Mouse (Mus musculus) MN1 (cell line): ENCODE data around the gene Arrdc4.

ENCODE experiments used
- DNase-seq: peaks from one replicate; pipeline ENCODE4 v3.0.0-alpha.2; 2016; ENCODE audit warnings: low spot score

The Arrdc4 gene

GRCm38 (mm10) chr7:68748761-68749635, at the start of gene Arrdc4:
Gene Arrdc4, minus strand, starts transcription at chr7:68749241.
- no peak for DNase-seq

DNA sequence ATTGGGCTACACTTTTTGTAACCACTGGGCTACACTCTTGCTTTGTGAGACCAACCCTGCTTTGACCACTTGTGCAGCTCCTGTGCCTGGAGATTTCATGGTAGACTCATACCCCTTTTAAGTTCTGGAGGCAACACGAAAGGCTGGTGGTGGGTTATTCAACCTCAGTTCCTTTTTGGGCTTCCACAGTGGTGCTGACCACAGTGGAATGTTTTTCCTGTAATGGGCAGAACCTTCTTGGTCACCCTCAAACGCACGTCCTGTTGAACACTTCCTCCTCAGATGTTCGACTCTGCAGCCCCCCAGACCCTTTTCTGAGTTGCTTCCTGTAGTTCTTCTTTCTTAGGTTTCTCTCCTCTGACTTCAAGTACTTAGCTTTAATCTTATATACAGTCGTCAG, 46.5 kb upstream of the Arrdc4 start:
- no peak for DNase-seq

DNA sequence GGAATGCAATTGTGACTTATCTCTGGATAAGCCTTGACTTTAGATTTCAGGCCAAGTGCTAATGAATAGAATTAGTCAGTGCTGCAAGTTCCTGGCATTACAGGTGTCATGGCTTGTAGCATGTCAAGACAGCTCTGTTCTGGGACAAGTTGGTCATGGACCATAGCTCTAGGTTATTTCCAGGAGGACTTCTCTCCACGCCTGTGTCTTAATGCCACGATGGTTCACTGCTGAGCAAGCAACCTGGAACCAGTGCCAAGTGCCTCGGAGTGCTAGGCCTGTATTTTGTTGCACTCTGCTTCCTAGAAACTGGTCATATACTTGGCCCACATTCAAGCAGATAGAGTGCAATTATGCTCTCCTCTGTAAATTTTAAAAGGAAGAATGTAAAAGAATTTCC, 39.7 kb upstream of the Arrdc4 start:
- DNase-seq: no peak

DNA sequence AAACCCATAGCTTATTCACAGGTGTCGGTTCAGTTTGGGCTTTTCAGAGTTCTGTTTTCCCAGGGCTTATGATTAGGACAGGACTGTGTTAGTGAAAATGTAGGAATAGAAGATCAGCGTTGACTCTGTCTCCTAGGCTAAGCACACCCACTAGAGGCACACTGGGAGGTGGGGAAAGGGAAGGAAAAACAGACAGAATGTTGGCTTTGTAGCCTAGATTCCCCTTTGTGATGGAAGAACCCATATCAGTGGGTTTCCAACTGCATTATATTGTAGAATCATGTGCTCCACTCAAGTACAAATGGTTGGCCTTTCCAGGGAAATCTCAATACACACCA, 22.7 kb upstream of the Arrdc4 start:
- no peak for DNase-seq

GRCm38 (mm10) chr7:68770894-68771756, 22.1 kb upstream of the Arrdc4 start:
- DNase-seq: no peak

DNA sequence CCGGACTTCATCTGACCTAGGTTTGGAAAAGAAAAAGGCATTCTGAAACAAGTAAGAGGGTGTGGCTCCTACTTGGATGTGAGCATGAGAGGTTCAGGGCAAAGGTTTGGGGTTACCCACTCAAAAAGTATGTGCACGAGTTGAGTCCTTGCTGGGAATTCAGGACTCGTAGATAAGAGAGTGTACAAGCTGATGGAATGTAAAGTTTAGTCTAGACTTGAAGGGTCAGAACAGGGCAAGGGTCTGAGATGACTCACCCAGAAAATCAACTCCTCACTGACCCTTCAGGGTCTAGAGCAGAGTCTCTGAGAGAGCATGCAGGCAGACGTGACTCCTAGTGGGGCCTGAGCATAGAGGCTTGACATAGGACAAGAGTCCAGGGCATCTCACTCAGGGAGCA, 16.9 kb upstream of the Arrdc4 start:
- no peak for DNase-seq

DNA sequence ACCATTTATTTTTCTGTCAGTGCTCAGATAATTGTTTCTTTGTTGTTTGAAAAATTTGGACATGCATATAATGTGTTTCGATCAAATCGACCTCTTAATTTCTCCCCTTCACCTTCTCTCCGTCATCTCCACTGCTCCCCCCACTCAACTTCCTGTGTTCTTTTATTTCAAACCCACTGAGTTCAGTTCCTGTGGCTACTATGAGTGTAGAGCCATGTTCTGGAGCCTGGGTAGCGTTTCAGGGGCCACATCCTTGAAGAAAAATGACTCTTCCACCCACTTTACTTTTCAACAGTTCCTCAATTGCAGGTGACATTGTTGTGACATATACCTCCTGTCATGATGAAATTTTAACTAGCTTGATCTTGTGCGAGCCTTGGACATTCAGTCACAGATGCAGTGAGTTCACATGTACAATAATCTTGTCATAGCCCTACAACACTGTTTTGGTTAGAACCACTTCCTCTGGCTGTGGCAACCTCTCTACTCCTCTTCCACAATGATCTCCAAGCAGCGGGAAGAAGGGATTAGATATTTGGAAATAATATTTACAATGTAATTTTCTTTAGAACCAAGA, 10.2 kb upstream of the Arrdc4 start:
- DNase-seq: no peak

DNA sequence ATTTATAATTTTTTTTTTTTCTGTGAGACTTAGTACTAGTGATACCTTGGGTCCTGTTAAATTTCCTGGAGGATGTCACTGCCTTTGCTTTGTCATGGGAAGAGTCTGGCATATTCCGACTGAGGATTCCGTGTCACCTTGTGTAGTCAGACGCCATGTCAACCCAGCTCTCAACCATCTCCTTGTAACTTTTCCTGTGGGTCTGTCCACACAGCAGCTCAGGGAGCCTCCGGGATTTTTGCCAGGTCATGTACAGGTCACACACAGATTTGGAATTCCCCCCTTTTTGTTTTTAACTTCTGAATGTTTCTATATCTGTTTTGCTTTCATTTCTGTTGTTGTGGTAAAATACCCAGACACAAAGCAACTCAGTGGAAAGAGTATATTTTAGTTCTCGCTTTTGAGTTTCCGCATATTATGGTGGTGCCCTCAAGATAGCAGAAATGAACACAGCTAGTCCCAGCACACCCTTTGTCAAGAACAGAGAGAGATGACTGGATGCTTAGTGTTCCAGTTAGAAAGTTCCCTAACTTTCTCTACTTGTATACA, 7.7 kb upstream of the Arrdc4 start:
- no peak for DNase-seq

- no peak for DNase-seq
Measured at GRCm38 (mm10) chr7:68749919-68750318, 878 bp upstream of the Arrdc4 start.

DNA sequence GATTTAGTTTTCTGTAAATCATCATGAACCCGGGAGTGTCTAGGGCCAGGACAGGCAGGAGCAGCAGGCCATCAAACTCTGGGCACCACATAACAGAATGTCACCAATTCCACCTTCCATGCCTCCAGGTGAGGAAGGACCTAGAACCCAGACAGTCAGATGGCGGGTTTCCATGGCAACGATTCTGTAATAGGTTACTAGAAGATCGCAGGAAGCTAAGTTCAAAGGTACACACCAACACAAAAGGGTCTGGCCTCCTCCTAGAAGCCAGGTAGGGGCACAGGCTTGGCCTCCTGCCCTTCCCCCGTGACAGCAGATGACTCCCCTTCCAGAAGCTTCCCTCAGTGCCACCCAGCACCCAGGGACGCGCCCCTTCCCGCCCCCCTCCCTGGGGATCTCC, 680 bp downstream of the Arrdc4 start:
- no peak for DNase-seq

DNA sequence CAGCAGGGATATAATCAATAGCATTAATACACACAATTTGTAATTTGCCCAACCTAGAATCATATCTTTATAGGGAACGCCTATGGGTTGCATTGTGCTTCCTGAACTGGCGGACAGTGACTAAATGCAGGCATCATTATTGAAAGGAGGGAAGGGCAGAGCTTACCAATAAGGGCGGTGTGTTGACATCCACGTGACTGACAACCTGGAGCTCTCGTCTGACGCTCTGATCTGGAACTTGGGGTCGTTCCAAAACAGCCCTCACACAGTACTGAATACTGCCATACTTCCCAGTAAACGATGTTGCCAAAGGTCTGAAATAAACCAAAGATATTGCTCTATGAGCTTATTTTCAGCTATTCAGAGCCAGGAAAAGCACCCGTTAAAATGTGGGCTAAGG, 4.4 kb downstream of the Arrdc4 start:
- DNase-seq: no peak

DNA sequence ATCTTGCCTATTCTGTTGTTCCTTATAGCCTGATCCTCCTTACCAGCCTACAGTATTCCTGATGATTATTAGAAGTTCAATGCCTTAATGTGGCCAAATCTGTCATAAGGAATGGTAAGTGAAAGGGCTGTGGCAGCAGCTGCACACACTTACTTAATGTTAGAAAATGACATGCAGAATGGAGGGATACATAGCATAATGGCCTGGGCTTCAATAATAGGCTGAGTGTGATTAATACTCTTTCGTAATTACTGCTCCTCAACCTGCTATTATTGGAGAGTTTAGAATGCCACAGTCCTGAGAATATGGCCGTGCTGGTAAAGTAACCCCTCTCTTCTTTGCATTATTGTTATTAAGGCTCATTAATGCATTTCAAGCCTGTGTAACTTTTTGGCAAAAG, 4.8 kb downstream of the Arrdc4 start:
- no peak for DNase-seq

- no peak for DNase-seq
Measured at GRCm38 (mm10) chr7:68740763-68741162, 8.3 kb downstream of the Arrdc4 start.

DNA sequence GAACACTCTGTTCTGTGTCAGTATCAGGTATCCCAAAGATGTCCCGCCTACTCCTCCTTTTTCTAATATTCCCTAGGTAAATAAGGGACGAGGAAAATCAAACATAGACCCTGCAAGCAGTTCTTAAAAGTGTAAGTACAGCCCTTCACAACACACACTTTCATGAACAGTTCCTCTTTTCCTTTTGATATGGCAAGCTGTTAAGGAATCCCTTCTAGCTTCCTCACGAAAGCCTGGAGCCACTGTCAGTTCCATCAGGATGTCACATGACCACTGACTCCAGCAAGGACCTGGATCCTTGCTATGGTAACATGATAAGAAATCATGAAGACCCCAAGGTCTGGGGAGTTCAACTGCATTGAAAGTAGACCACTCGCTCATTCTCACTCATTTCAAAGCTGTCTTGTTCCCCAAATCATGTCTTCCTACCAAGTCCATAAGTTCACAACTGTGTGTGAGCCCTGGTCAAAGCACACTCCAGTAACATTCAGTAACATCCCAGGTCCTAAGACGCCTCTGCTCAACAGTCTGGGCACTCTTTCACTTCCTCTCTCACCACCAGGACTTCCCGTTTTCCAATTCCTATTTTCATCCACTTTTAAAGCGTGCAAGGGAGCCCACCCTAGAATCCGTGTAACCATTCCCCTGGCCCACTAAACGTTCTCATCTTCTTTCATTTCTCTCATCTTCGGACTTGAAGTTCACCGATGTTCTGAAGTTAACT, 10.2 kb downstream of the Arrdc4 start:
- no peak for DNase-seq

DNA sequence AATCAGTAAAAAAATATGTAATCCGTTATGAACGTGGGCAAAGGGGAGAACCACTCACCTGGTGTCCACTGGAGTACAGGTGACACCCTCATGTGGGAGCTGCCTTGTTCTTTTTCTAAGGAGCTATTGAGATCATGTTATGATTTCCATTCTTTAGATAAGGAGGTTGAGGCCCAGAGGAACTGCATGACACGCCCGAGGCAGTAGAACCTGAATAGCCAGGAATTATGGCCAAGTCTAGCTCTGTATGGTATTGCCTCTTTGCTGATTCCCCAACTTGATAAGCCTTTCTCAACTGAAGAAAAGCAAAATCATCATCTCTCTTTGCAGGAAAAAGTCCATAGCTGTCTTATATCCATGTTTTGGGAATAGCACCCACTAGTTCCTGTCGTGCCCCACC, 22.7 kb downstream of the Arrdc4 start:
- DNase-seq: no peak

- DNase-seq: no peak
Measured at GRCm38 (mm10) chr7:68724711-68725110, 24.3 kb downstream of the Arrdc4 start.

DNA sequence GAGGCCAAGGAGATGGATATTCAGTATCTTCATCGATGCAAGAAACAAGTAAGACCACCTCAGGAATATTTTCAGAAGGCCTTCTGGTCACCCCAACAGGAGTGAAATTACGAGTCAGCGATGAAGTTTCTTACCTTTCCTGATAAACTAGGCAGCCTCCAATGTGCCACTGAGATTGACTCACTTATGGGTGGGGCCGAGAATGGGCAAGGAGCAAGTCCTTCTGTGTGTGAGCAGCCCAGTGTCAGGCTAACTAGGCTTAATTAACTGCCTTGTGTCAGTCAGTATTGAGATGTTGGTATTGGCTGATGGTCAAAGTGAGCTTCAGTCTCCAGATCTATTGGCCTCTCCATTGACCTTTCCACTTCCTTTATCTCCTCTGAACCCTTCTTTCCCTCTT, 27.5 kb downstream of the Arrdc4 start:
- DNase-seq: no peak

DNA sequence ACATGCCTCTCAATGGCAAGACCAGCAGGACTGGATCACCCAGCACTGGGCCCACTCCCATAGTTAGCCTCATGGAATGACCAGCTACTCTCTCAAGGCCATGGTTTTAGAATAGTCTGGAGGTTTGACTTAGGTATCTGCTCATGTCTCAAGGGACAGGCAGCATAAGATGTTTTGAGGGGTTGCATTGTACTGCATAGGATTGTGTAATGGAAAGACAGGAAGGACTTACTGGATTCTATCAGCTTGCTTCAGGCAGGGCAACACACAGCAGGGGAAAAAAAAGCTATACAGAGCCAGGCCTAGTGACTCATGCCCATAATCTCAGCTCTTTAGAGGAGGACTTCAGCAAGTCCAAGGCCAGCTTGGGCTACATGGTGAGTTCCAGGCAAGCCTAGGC, 31.1 kb downstream of the Arrdc4 start:
- DNase-seq: no peak

DNA sequence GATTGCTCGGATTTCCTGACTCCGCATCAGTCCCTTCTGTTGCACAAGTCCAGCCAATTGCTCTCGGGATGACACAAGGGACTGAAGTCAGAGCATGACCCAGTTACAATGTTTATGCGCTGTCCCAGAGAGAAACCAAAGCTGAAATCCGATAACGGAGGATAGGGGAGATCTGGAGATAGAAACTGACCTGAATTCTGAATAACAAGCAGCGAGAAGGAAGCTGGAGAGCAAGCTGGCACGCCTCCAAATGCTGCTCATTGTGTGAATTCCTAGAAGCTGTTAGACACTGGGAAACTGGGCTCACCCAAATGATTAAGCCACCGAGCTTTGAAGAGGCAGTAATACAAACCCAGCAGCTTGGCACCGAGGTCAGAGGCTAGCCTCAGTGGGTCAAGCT, 31.5 kb downstream of the Arrdc4 start:
- no peak for DNase-seq

GRCm38 (mm10) chr7:68716926-68717325, 32.1 kb downstream of the Arrdc4 start:
- DNase-seq: no peak

DNA sequence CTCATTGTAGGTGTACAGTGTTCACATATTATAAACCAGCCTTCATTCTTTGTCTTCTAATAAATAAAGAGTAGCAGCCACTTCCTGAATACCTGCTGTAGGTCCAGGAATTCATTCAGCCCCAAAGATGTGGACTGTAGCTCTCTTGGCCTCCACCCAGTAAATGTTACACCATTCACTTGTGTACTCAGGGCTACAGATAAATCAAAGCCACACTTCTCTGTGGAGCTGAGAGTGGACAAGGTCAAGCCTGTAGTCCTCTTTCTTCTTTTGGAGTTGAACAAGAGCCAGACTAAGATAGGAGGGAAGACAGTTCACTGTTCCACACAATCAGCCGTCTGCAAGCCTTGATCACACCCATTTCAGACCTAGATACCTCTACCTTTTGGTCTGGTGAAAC, 36.1 kb downstream of the Arrdc4 start:
- no peak for DNase-seq

DNA sequence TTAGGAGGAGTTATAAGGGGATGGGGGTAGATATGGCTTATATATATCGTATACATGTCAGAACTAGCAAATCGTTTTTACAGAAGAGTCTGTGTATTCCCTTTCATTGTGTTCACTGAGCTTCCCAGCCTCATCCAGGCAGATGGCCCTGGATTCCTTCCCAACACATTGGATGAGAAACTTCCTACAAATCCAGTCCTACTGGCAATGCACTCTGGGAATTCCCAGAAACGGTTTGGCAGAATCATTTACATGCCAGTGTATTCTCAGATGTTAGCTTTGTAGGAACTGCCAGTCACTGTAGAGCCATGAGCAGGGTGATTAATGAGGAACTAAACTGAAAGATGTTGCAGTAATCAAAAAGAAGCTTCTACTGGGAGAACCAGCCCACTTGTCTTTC, 36.6 kb downstream of the Arrdc4 start:
- no peak for DNase-seq
